Mouse (Mus musculus): ENCODE results near the gene Nod1. TPM values are rescaled to one million over a fixed set of nuclear protein-coding genes. Genes with fewer than 3 reads are reported as not detected.
"Not testable (repeated sequence)": the region's sequence is repeated elsewhere in the genome, so short reads cannot be mapped to it uniquely, and the experiment has no call there.

The Nod1 gene
- polyA plus RNA-seq, 1 experiment from 2014 or later = 4.2 TPM

- H3K4me1 ChIP-seq (replicated peaks) = peaks cover 15% of the 10 kb centered on the region
- no peak overlapping the region for H3K27ac ChIP-seq (ENCODE audit: poor library complexity, severe bottlenecking)
- no peak overlapping the region for H3K9ac ChIP-seq
- no peaks in the 10 kb centered on the region for H3K36me3 ChIP-seq
- no peak overlapping the region for H3K4me3 ChIP-seq
- ATAC-seq (ENCODE audit: insufficient number of reproducible peaks, low FRiP score) = no peak
- no peaks in the 10 kb centered on the region for H3K27me3 ChIP-seq (replicated peaks)
- 0 out of 2 replicates have a peak, but pooled peaks cover under 1% of the 10 kb centered on the region for H3K9me3 ChIP-seq (replicated peaks)
- H3K4me2 ChIP-seq = no peak overlapping the region
These were observed 16.5 kb downstream of the Nod1 start for GRCm38 (mm10) chr6:54955949-54956348.

GRCm38 (mm10) chr6:54954659-54955414 is 17.6 kb downstream of the Nod1 start:
- ATAC-seq (ENCODE audit: insufficient number of reproducible peaks, low FRiP score) = no peak
- WGBS = 35% methylated on average over 10 of the region's 10 CpGs
- peak overlapping the region; percentile 29; the same call in 1 of the 2 replicates for H3K27ac ChIP-seq (ENCODE audit: poor library complexity, severe bottlenecking)

GRCm38 (mm10) chr6:54953399-54953798 is 19.0 kb downstream of the Nod1 start:
- H3K4me2 ChIP-seq; H3K9ac ChIP-seq; H3K27ac ChIP-seq (ENCODE audit: poor library complexity, severe bottlenecking); H3K4me3 ChIP-seq; ATAC-seq (ENCODE audit: insufficient number of reproducible peaks, low FRiP score); H3K9me3 ChIP-seq (replicated peaks); H3K36me3 ChIP-seq; H3K27me3 ChIP-seq (replicated peaks): not testable (repeated sequence)
- H3K4me1 ChIP-seq (replicated peaks) = peaks cover 15% of the 10 kb centered on the region
- WGBS = 88% methylated on average over 4 of the region's 4 CpGs

More at GRCm38 (mm10) chr6:54954659-54955414, 17.6 kb downstream of the Nod1 start:
- H3K4me3 ChIP-seq = no peak overlapping the region
- no peaks in the 10 kb centered on the region for H3K36me3 ChIP-seq
- H3K9ac ChIP-seq = no peak overlapping the region
- H3K9me3 ChIP-seq (replicated peaks) = 0 out of 2 replicates have a peak, but pooled peaks cover 2% of the 10 kb centered on the region
- no peaks in the 10 kb centered on the region for H3K27me3 ChIP-seq (replicated peaks)
- H3K4me1 ChIP-seq (replicated peaks) = peaks cover 15% of the 10 kb centered on the region
- no peak overlapping the region for H3K4me2 ChIP-seq

- Histone ChIP-seq H3K9ac (no peak overlapping the region), H3K27me3 (replicated peaks) (no peaks in the 10 kb centered on the region), H3K4me3 (no peak overlapping the region), H3K36me3 (no peaks in the 10 kb centered on the region), H3K4me2 (no peak overlapping the region), H3K27ac (ENCODE audit: poor library complexity, severe bottlenecking) (no peak overlapping the region), H3K9me3 (replicated peaks) (0 out of 2 replicates have a peak, but pooled peaks cover 2% of the 10 kb centered on the region), H3K4me1 (replicated peaks) (peaks cover 15% of the 10 kb centered on the region)
- 84% methylated on average over 3 of the region's 3 CpGs for WGBS
- ATAC-seq (ENCODE audit: insufficient number of reproducible peaks, low FRiP score) = no peak
These were observed 19.9 kb downstream of the Nod1 start for GRCm38 (mm10) chr6:54952542-54952941.

- Histone ChIP-seq H3K4me3 (no peak overlapping the region), H3K36me3 (no peaks in the 10 kb centered on the region), H3K9me3 (replicated peaks) (0 out of 2 replicates have a peak, but pooled peaks cover 2% of the 10 kb centered on the region), H3K4me2 (no peak overlapping the region), H3K9ac (no peak overlapping the region), H3K27ac (ENCODE audit: poor library complexity, severe bottlenecking) (no peak overlapping the region), H3K4me1 (replicated peaks) (0 out of 2 replicates have a peak, but pooled peaks cover 4% of the 10 kb centered on the region), H3K27me3 (replicated peaks) (peaks cover 19% of the 10 kb centered on the region)
- 73% methylated on average over 5 of the region's 5 CpGs for WGBS
- no peak for ATAC-seq (ENCODE audit: insufficient number of reproducible peaks, low FRiP score)
These were observed 23.7 kb downstream of the Nod1 start for GRCm38 (mm10) chr6:54948682-54949081.

- H3K9me3 ChIP-seq (replicated peaks) = 0 out of 2 replicates have a peak, but pooled peaks cover 2% of the 10 kb centered on the region
- WGBS = 66% methylated on average over 4 of the region's 4 CpGs
- ATAC-seq (ENCODE audit: insufficient number of reproducible peaks, low FRiP score) = no peak
These were observed 26.0 kb downstream of the Nod1 start for GRCm38 (mm10) chr6:54946241-54946953.

GRCm38 (mm10) chr6:54944551-54944950 is 27.9 kb downstream of the Nod1 start:
- H3K36me3 ChIP-seq = no peaks in the 10 kb centered on the region
- H3K9me3 ChIP-seq (replicated peaks) = no peaks in the 10 kb centered on the region
- H3K4me2 ChIP-seq = peak overlapping the region; percentile 35; the same call in 1 of the 2 replicates
- 73% methylated on average over 16 of the region's 16 CpGs for WGBS
- peaks cover 42% of the 10 kb centered on the region for H3K27me3 ChIP-seq (replicated peaks)
- no peak overlapping the region for H3K4me3 ChIP-seq
- no peak for ATAC-seq (ENCODE audit: insufficient number of reproducible peaks, low FRiP score)
- H3K4me1 ChIP-seq (replicated peaks) = 0 out of 2 replicates have a peak, but pooled peaks cover 11% of the 10 kb centered on the region
- H3K27ac ChIP-seq (ENCODE audit: poor library complexity, severe bottlenecking) = no peak overlapping the region
- no peak overlapping the region for H3K9ac ChIP-seq

More at GRCm38 (mm10) chr6:54946241-54946953, 26.0 kb downstream of the Nod1 start:
- Histone ChIP-seq H3K4me2 (no peak overlapping the region), H3K27ac (ENCODE audit: poor library complexity, severe bottlenecking) (no peak overlapping the region), H3K27me3 (replicated peaks) (peaks cover 39% of the 10 kb centered on the region), H3K4me3 (no peak overlapping the region), H3K36me3 (no peaks in the 10 kb centered on the region), H3K4me1 (replicated peaks) (0 out of 2 replicates have a peak, but pooled peaks cover 4% of the 10 kb centered on the region), H3K9ac (no peak overlapping the region)

GRCm38 (mm10) chr6:54943753-54944152 is 28.7 kb downstream of the Nod1 start:
- no peaks in the 10 kb centered on the region for H3K9me3 ChIP-seq (replicated peaks)
- no peaks in the 10 kb centered on the region for H3K36me3 ChIP-seq
- 0 out of 2 replicates have a peak, but pooled peaks cover 11% of the 10 kb centered on the region for H3K4me1 ChIP-seq (replicated peaks)
- H3K27me3 ChIP-seq (replicated peaks) = peaks cover 42% of the 10 kb centered on the region
- WGBS = 43% methylated on average over 24 of the region's 24 CpGs
- peak overlapping the region; percentile 3; the same call in 1 of the 2 replicates for H3K4me3 ChIP-seq
- H3K9ac ChIP-seq = no peak overlapping the region
- no peak for ATAC-seq (ENCODE audit: insufficient number of reproducible peaks, low FRiP score)
- no peak overlapping the region for H3K27ac ChIP-seq (ENCODE audit: poor library complexity, severe bottlenecking)
- H3K4me2 ChIP-seq = peak overlapping the region; percentile 35

GRCm38 (mm10) chr6:54943292-54943691 is 29.1 kb downstream of the Nod1 start:
- no peak overlapping the region for H3K27ac ChIP-seq (ENCODE audit: poor library complexity, severe bottlenecking)
- WGBS = 70% methylated on average over 16 of the region's 16 CpGs
- H3K4me2 ChIP-seq = peak overlapping the region; percentile 35
- no peak for ATAC-seq (ENCODE audit: insufficient number of reproducible peaks, low FRiP score)
- no peak overlapping the region for H3K4me3 ChIP-seq
- H3K4me1 ChIP-seq (replicated peaks) = 0 out of 2 replicates have a peak, but pooled peaks cover 11% of the 10 kb centered on the region
- no peaks in the 10 kb centered on the region for H3K36me3 ChIP-seq
- H3K27me3 ChIP-seq (replicated peaks) = peaks cover 42% of the 10 kb centered on the region
- H3K9ac ChIP-seq = no peak overlapping the region
- no peaks in the 10 kb centered on the region for H3K9me3 ChIP-seq (replicated peaks)

- H3K4me1 ChIP-seq (replicated peaks) = 0 out of 2 replicates have a peak, but pooled peaks cover 11% of the 10 kb centered on the region
- no peak overlapping the region for H3K4me3 ChIP-seq
- no peak overlapping the region for H3K9ac ChIP-seq
- no peak for ATAC-seq (ENCODE audit: insufficient number of reproducible peaks, low FRiP score)
- no peaks in the 10 kb centered on the region for H3K9me3 ChIP-seq (replicated peaks)
- 87% methylated on average over 6 of the region's 6 CpGs for WGBS
- no peak overlapping the region for H3K4me2 ChIP-seq
- H3K36me3 ChIP-seq = no peaks in the 10 kb centered on the region
- H3K27ac ChIP-seq (ENCODE audit: poor library complexity, severe bottlenecking) = no peak overlapping the region
- peaks cover 42% of the 10 kb centered on the region for H3K27me3 ChIP-seq (replicated peaks)
These were observed 31.3 kb downstream of the Nod1 start for GRCm38 (mm10) chr6:54941149-54941548.

GRCm38 (mm10) chr6:54940126-54940525 is 32.3 kb downstream of the Nod1 start:
- WGBS = 76% methylated on average over 7 of the region's 7 CpGs
- ATAC-seq (ENCODE audit: insufficient number of reproducible peaks, low FRiP score) = no peak

More at GRCm38 (mm10) chr6:54940126-54940525, 32.3 kb downstream of the Nod1 start:
- Histone ChIP-seq H3K9ac (no peak overlapping the region), H3K27me3 (replicated peaks) (peaks cover 38% of the 10 kb centered on the region), H3K4me1 (replicated peaks) (0 out of 2 replicates have a peak, but pooled peaks cover 11% of the 10 kb centered on the region), H3K4me3 (no peak overlapping the region), H3K36me3 (no peaks in the 10 kb centered on the region), H3K4me2 (no peak overlapping the region), H3K27ac (ENCODE audit: poor library complexity, severe bottlenecking) (no peak overlapping the region), H3K9me3 (replicated peaks) (no peaks in the 10 kb centered on the region)
